Mouse (Mus musculus) MEL-GATA-1-ER (cell line): ENCODE data around the gene Trip11.

Experiments
- DNase-seq: peaks from one replicate; pipeline ENCODE4 v3.0.0-alpha.2; 2012; ENCODE audit warnings: low read depth; ENCODE audit errors: extremely low read depth

The Trip11 gene

DNA sequence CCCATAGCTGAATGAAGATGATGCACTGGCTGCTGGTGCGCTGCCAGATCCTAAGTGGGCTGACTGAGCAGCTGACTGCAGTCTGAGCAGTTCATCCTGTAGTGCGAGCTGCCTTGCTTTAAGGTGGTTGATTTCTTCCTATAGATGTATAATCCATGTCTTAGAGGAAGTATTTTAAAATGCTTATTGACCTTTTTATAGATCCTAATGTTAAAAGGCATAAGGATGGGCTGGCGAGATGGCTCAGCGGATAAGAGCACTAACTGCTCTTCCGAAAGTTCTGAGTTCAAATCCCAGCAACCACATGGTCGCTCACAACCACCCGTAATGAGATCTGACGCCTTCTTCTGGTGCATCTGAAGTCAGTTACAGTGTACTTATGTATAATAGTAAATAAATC is 14.1 kb downstream of the Trip11 start:
- no peak for DNase-seq

- DNase-seq: no peak
Measured at GRCm38 (mm10) chr12:101897113-101897512, 16.0 kb downstream of the Trip11 start.

DNA sequence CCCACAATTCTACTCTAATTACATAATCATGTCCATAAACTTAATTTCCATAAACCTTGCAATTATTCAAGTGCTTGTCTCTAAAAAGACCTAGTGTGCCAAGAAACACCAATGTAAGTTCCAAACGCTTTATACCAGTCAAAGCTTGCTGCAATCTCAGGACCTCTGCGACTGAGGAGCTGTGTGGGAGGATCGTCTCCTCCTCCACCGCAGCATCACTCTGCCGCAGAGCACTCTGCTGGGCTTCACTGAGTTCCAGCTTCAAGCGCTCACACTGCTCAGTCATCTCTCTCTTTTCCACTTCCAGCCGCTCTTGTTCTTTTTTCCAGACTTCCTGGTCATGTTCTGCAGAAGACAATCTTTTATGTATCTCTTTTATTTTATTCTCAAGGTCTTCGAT is 19.8 kb downstream of the Trip11 start:
- DNase-seq: no peak

DNA sequence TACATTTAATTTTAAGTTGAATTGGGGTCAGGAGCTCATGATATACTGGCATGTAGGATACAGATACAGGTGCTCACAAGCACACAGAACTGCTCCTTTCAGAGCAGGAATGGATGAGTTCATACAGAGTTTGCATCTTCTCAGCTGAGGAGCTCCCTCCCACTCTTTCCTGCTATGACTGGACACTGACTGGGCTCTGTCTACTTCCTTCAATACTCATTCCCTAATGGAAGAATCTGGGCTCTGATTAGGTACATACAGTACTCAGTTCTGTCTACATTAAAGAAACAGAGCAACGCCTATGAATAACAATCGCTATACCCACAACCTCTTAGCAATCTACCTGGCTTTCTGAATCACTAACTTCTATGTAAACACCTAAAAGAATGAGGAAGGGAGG is 20.2 kb downstream of the Trip11 start:
- no peak for DNase-seq

GRCm38 (mm10) chr12:101891066-101891465 is 22.0 kb downstream of the Trip11 start:
- DNase-seq: no peak

GRCm38 (mm10) chr12:101889351-101889750 is 23.7 kb downstream of the Trip11 start:
- no peak for DNase-seq

- DNase-seq: no peak
Measured at GRCm38 (mm10) chr12:101888312-101888711, 24.8 kb downstream of the Trip11 start.

GRCm38 (mm10) chr12:101884926-101885325 is 28.1 kb downstream of the Trip11 start:
- no peak for DNase-seq

GRCm38 (mm10) chr12:101876374-101876773 is 36.7 kb downstream of the Trip11 start:
- DNase-seq: no peak

DNA sequence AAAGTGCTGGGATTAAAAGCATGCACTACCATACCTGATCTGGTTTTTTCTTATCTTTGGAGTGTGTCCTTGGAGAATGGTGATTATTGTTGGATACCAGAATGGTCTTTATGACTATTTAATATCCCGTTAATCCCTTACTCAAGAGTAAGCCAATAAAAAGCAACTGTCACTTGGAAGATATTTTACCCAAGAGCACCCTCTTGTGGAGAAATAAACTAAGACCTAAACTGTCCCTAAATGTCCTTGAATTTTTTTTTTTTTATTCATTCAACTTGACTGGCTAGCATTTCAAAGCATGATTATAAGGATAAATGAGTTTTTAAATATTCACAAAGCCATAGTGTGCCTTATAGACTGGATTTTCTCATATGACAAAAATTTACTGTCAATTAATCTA is 38.0 kb downstream of the Trip11 start:
- peak; percentile 11 for DNase-seq

- no peak for DNase-seq
Measured at GRCm38 (mm10) chr12:101862286-101862964, 50.6 kb downstream of the Trip11 start.

DNA sequence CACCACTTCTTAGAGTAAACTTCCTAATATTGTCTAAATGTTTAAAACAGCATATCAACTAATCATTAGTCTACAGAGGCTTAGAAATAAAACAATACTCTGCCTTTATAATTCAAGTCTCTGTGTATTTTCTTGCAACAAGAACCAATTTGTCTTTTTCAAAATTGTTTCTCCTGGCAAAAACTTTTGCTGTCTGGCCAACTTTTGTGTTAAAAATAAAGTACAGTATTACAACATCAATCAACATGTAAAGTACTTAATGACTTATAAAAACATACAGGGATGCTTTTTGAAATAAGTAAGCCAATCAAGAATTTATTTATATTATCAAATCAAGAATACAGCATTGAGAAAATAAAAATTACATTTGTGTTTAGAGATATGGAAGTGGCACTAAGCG is 52.8 kb downstream of the Trip11 start:
- DNase-seq: no peak

- no peak for DNase-seq
Measured at GRCm38 (mm10) chr12:101858011-101858410, 55.1 kb downstream of the Trip11 start.

GRCm38 (mm10) chr12:101854336-101854735 is 58.7 kb downstream of the Trip11 start:
- no peak for DNase-seq

DNA sequence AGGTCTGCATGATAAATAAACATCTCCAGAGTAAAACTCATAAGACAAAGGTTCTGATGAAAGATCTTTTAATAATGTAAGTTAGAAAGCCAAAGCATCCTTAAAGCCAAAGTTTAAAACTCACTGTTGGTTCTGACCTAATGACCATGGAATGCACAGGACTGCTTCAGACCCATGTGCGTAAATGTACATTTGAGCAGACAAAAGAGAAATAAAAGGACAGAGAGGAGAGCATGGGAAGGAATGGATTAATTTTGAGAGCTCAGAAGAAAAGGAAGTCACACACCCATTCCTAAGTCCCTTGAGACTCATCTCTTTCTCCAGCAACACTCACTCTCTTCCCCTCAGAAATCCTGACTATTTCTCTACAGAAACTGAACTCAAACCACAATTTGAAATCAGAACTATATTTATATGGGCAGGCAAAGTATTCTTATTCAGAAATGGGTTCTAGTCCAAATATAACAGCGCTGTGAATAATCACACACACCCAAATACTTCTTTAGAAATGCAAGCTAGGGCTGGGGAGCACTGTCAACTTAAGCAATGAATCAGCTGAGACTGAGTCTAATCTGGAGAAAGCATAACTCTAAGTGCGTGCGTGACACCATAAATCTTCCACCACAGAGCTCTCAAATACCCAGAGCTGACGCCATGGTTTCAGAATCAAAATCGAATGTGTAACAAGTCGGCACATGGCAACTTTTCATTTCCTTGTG is 61.1 kb downstream of the Trip11 start:
- no peak for DNase-seq

DNA sequence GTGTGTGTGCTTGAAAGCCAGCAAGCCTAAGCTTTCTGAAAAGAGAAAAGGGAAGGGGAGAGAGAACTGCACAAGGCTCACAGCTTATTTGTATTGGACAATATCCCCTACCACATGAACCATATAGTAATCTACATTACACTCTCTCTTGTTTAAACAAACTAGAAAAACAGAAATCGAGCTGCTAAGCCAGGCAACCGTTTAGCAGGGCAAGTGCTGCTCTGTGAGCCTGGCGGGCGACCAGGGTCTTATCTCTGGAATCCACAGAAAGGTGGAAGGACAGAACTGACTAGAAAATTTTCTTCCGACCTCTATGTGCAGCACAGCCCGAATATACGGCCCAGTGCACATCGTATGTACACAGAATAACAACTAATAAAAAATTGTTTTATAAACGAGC is 61.8 kb downstream of the Trip11 start:
- no peak for DNase-seq

- no peak for DNase-seq
Measured at GRCm38 (mm10) chr12:101836546-101837274, 76.4 kb downstream of the Trip11 start.

GRCm38 (mm10) chr12:101834715-101835114 is 78.4 kb downstream of the Trip11 start:
- DNase-seq: no peak

- no peak for DNase-seq
Measured at GRCm38 (mm10) chr12:101833776-101834175, 79.3 kb downstream of the Trip11 start.

GRCm38 (mm10) chr12:101833115-101833506 is 80.0 kb downstream of the Trip11 start:
- no peak for DNase-seq

DNA sequence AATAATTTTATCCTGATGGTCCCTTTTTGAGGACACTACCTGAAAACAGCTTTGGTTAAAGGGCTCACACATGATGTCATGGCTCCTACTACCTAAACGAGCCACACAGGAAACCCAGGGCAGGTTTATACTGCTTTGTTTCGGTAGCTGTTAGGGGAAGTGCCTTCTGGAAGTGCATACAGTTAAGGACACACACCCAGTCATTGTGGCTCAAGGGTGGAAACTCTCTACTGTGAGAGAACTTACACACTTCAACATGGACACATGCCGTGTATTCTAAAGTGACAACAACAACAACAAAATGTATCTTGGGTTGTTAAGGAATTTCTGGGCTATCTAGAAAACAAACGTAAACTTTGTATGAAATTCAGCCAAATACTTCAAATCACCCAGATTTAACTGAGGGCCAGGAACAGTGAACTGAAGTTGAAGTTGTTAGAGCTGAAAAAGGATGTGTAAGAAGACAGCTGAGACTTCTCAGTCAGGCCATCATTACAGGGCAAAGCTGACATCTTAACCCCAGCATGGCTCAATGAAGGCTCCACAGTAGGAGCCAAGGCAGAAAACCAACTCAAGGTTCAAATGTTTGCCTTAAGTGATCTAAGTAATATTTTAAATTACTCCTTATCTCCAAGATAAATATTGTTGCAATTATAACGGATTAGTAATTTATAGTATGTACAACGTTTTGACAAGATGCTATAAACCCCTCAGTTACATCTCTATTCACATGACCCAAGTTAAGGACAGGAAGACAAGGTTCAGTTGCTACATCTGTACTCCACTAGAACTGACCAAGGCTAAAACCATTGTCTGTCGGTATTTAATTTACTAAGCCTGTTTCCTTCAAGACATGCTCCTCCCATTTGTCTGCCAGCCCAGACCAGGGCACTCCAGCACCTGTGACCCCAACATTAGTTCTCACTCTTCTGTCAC is 80.6 kb downstream of the Trip11 start:
- DNase-seq: no peak
